Mouse (Mus musculus) megakaryocyte progenitor cell, adult 5-6 weeks (primary cell): ENCODE results near the gene Papss1. TPM values are rescaled to one million over a fixed set of nuclear protein-coding genes. Genes with fewer than 3 reads are reported as not detected.
A peak's percentile ranks its signal among the peaks of the same experiment; 100 is the strongest.
"Not testable (repeated sequence)": the region's sequence is repeated elsewhere in the genome, so short reads cannot be mapped to it uniquely, and the experiment has no call there.

Source experiments
- ATAC-seq: replicated peaks from 2 replicates; pipeline ENCODE4 v1.8.0; 2016; ENCODE audit warnings: mild to moderate bottlenecking, moderate TSS enrichment, inconsistent platforms; ENCODE audit not compliant: poor library complexity
- total RNA-seq, 2 experiments: library from RNA; stranded (forward) in 1 of 2; stranded (reverse) in 1 of 2; fragments of 157-497, 149-512 nt in 1 of 2; fragments of 200-1000 nt in 1 of 2; gene quantifications; 2 replicates each; pipeline versions ENCODE4 v1.2.3 to v1.2.4; 2015 to 2017

Papss1 gene
- total RNA-seq (2015) (17.1 and 19.3 TPM in 2 replicates), total RNA-seq (2017) (25.8 and 27.6 TPM in 2 replicates)

- peak; percentile 97 for ATAC-seq
Measured at GRCm38 (mm10) chr3:131564430-131565256, at the start of gene Papss1. Papss1 (plus strand) TSS chr3:131564768.

GRCm38 (mm10) chr3:131516332-131516999, 48.1 kb upstream of the Papss1 start:
- ATAC-seq: no peak

DNA sequence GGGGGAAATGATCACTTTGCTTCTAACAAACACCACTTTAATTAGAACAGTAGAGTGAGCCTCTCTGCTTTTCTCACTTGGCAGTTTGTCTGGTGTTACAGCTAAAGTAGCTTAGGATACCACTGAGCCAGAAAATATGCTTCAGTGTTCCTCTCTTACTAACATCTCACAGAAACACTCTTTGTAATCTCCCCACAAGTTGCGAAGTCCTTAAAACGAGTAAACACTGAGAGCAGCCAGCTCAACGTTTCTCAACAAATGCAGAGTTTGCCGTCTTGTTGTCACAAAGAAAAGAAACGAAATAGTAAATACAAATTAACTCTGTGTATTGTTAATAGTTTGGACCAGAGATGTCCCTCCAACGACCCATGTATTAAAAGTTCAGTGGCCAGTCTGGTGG, 46.8 kb upstream of the Papss1 start:
- ATAC-seq: no peak

DNA sequence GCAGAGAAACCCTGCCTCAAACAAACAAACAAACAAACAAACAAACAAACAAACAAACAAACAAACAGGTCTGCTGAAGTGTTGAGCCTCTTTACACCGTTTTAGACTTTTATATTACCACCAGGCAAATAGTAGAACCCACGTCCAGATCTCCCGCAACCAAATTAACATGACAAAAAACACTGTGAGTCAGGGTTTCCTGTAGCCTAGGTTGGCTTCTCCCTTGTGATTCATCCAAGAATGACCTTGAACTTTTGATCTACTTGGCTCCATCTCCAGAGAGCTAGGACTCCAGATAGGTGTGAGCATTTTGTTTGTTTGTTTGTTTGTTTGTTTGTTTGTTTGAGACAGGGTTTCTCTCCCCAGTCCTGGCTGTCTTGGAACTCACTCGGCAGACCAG, 43.4 kb upstream of the Papss1 start:
- ATAC-seq: no peak

GRCm38 (mm10) chr3:131522243-131522642, 42.3 kb upstream of the Papss1 start:
- ATAC-seq: peak; percentile 79

- no peak for ATAC-seq
Measured at GRCm38 (mm10) chr3:131523749-131524148, 40.8 kb upstream of the Papss1 start.

DNA sequence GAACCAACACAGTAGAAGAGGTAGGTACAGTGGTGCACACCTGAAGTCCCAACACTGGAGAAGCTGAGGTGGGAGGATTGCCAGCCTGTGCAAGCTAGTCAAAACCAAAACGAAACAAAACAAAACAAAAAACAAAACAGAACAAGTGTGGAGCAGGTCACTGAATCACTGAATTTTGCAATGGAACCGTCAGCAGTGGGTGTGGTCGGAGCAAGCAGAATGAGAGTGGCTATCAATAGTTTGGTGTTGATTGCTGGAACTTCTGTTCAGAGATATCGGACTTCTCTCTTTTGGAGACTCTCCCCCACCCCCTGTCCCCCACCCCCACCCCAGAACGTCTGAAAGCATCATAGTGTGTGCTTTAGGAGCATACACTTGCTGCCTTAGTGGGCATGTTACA, 40.4 kb upstream of the Papss1 start:
- ATAC-seq: peak; percentile 52

DNA sequence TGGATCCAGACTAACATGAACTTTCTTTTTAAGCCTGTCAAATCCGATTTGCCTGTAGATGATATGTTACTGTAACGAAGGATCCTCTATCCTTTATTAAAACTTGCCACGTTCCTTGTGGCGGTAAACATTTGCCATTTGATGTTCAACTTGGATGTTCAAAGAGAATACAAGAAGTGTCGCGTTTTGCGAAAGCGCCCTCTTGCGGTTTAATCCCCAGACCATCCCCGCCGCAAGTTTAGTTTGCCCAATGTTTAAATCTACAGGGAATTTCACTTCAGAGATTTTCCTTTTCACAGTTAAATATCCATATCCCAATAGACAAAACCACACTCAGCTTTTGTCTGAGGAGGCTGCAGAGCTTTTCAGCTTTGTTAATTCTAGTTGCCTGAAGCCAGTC, 39.8 kb upstream of the Papss1 start:
- ATAC-seq: peak; percentile 63

DNA sequence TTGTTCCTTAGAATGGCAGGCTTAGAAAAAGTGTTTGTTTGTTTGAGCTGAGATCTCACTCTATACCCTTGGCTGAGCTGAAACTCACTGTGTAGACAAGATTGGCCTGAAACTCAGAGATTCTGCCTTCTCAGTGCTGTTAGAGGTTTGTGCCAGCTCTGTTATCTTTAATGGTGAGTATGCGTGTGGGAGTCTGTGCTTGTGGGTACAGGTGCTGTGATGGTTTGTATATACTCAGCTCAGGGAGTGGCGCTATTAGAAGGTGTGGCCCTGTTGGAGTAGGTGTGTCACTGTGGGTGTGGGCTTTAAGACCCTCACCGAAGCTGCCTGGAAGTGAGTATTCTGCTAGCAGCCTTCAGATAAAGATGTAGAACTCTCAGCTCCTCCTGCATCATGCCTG, 39.3 kb upstream of the Papss1 start:
- no peak for ATAC-seq

DNA sequence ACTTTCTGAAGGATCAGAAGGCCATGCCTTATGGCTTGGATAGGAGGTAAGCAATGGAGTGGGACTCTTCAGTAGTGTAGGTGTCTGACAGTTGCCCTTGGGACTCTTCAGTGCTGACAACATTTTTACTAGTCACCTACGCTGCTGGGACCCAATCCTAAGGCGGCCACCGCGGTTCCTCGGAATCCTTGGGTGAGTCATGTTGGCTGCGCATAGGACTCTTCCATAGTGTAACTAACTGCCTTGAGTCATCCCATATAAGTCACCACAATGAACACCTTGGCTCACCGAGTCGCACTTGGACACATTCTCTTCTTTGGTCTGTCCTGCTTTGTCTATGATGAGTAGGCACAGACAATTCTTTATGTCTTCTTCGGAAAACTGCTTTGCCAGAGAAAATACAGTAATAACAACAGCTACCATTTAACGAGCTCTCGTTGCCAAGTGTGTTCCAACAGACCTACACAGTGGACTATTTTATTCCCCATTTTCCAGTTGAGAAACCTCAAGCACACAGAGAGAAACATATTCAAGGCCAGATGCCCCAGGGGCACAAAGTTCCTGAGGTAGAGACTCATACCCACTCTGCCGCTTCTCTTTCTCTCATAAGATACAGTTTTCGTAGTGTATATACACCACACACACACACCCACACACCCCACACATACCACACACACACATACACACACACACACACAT, 23.2 kb upstream of the Papss1 start:
- no peak for ATAC-seq

DNA sequence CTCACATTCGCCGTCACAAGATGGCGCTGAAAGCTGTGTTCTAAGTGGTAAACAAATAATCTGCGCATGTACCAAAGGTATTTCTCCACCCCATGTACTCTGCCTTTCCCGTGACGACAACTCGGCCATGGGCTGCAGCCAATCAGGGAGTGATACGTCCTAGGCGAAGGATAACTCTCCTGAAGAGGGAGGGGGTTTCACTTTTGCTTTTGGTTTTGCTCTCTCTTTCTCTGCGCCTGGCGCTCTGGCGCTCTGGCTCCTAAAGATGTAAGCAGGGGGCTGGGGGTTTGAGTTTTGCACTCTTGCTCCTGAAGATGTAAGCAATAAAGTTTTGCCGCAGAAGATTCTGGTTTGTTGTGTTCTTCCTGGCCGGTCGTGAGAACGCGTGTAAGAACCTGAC, 17.0 kb upstream of the Papss1 start:
- ATAC-seq: not testable (repeated sequence)

- ATAC-seq: no peak
Measured at GRCm38 (mm10) chr3:131550046-131550445, 14.5 kb upstream of the Papss1 start.

- peak; percentile 97 for ATAC-seq
Measured at GRCm38 (mm10) chr3:131552349-131553254, 12.0 kb upstream of the Papss1 start.

DNA sequence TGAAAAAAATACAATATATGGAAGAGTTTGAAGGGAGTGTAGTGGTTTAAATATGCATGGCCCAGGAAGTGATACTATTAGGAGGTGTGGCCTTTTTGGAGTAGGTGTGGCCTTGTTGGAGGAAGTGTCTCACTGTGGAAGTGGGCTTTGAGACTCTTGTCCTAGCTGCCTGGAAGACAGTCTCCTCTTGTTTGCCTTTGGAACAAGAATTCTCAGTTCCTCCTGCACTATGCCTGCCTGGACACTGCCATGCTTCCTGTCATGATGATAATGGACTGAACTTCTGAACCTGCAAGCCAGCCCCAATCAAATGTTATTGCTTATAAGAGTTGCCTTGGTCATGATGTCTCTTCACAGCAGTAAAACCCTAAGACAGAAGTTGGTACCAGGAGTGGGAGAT, 8.8 kb upstream of the Papss1 start:
- 0 out of 2 replicates have a peak, but pooled peaks have one; percentile 16 for ATAC-seq

- ATAC-seq: no peak
Measured at GRCm38 (mm10) chr3:131561591-131561990, 3.0 kb upstream of the Papss1 start.

DNA sequence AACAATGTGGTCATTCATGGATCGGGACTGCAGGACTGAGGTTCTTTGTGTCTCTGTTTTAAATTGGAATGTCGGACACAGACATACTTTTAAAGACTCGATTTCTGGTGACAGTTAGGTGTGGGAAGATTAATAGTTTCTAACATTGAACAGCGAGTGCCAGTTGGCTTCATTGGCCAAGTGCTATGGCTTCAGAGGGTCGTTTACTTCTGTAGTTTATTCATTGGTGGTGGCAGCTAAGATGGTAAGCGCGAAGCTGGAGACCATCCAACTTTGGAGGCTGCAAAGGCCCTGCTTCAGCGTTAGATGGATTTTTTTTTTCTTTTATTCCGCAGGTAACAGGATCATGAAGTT, 666 bp downstream of the Papss1 start:
- ATAC-seq: no peak

- ATAC-seq: no peak
Measured at GRCm38 (mm10) chr3:131566281-131566680, 1.7 kb downstream of the Papss1 start.

- no peak for ATAC-seq
Measured at GRCm38 (mm10) chr3:131570506-131570905, 5.9 kb downstream of the Papss1 start.

DNA sequence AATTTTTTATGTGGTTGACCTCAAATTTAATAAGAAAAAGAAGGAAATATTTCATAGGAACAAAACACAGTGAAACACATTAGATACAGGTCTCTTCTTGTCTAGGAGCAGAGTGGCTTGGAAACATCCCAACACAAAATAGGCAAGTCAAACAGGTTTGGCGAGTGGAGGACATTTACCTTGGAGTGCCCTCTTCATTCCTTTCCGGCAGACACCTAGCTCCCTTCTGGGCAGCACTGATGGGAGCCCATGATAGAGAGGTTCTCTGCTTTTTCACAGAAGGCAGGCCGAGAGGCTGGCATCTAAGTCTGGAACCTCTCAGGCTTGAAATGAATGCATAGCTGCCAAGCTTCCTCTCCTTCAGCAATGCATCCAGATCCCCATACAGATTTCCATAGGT, 9.0 kb downstream of the Papss1 start:
- ATAC-seq: no peak

- ATAC-seq: no peak
Measured at GRCm38 (mm10) chr3:131578434-131579104, 14.0 kb downstream of the Papss1 start.
